Mouse (Mus musculus) limb, embryonic 13.5 days (tissue): ENCODE measurements around the gene Sun1. TPM values are rescaled to one million over a fixed set of nuclear protein-coding genes. Genes with fewer than 3 reads are reported as not detected.

Experiments
- ATAC-seq: fragments of 200-750 bp; cut with Nextera tagmentation; 2 replicates; pipeline ENCODE4 v1.8.0; 2017; ENCODE audit warnings: low read depth, moderate number of reproducible peaks, moderate TSS enrichment; ENCODE audit not compliant: low FRiP score
- H3K27ac ChIP-seq: fragments of 300-500 bp; sonication (generic); 2 replicates; pipeline ENCODE4 v1.5.1; 2015; ENCODE audit warnings: inconsistent platforms, mild to moderate bottlenecking, moderate library complexity
- H3K27me3 ChIP-seq: fragments of 300-500 bp; sonication (generic); 2 replicates; pipeline ENCODE4 v1.6.1; 2015; ENCODE audit warnings: mild to moderate bottlenecking, inconsistent platforms
- H3K36me3 ChIP-seq: fragments of 300-500 bp; sonication (generic); 2 replicates; pipeline ENCODE4 v1.6.1; 2015; ENCODE audit warnings: inconsistent platforms, mild to moderate bottlenecking, moderate library complexity
- H3K4me1 ChIP-seq: fragments of 300-500 bp; sonication (generic); 2 replicates; pipeline ENCODE4 v1.6.1; 2015; ENCODE audit warnings: inconsistent platforms
- H3K4me2 ChIP-seq: fragments of 300-500 bp; sonication (generic); replicated peaks from 2 replicates; pipeline ENCODE4 v1.6.1; 2015; ENCODE audit warnings: inconsistent platforms, mild to moderate bottlenecking, moderate library complexity
- H3K4me3 ChIP-seq: fragments of 300-500 bp; sonication (generic); 2 replicates; pipeline ENCODE4 v1.5.1; 2015; ENCODE audit warnings: moderate library complexity, mild to moderate bottlenecking, inconsistent platforms
- H3K9ac ChIP-seq: fragments of 300-500 bp; sonication (generic); 2 replicates; pipeline ENCODE4 v1.6.1; 2015; ENCODE audit warnings: mild to moderate bottlenecking, inconsistent platforms
- H3K9me3 ChIP-seq: fragments of 300-500 bp; sonication (generic); 2 replicates; pipeline ENCODE4 v1.6.1; 2016; ENCODE audit warnings: inconsistent platforms
- whole genome bisulfite sequencing: fragments of 180-500 bp; shearing (Covaris S2); methylation state at CpG from one replicate; pipeline ENCODE4 v1.1.7; 2015; 5-methylcytosine and 5-hydroxymethylcytosine counted together
- polyA plus RNA-seq: library from polyadenylated mRNA; unstranded; fragments of >200 nt; fragmentation: Nextera tagmentation; extraction: Ambion mirVana; gene quantifications from 2 replicates; pipeline ENCODE4 v1.2.1, GENCODE M21; 2015

Sun1 gene
- polyA plus RNA-seq, 1 experiment from 2014 or later: 51.1 TPM

DNA sequence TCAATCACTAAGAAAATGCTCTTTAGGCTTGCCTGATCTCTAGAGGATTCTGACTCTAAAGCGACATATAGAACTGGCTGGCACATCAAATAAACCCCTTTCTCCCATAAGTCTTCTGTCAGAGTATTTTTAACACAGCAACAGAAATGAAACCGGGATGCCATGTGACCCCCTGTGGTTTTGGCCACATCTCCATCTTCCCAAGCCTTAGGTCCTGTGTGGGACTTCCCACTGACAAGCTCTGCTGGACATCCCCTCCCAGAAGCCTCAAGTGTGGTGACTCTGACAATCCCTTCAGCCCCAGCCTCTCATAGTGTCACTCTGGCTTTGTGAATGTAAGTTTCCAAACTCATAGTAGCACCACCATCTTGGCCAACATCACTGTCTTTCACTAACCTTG lies 93.7 kb downstream of the Sun1 start:
- 75% methylated on average over 2 of the region's 2 CpGs for WGBS
- Histone ChIP-seq H3K4me3 (no peak overlapping the region), H3K9ac (no peak overlapping the region), H3K27me3 (no peaks in the 10 kb centered on the region; the same call in 1 of the 2 replicates), H3K36me3 (no peaks in the 10 kb centered on the region), H3K27ac (no peak overlapping the region), H3K4me2 (no peak overlapping the region), H3K4me1 (no peaks in the 10 kb centered on the region), H3K9me3 (no peaks in the 10 kb centered on the region)
- no peak for ATAC-seq

DNA sequence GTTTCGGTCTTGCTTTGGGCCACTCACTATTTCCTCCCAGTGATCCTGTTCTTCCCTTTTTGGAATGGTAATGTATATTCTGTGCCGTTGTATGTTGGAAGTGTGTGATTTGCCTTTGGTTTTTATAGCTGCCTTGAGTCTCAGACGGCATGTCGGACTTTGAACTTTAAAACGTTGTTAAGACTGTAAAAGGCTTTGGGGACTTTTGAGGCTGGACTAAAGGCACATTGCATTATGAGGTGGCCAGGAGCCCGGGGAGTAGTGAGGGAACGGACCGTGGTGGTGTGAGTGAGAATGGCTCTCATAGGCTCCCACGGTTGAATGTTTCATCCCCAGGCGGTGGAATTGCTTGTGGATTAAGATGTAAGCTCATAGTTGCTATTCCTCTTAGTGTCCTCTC lies 96.7 kb downstream of the Sun1 start:
- Histone ChIP-seq H3K4me3 (no peak overlapping the region), H3K9ac (no peak overlapping the region), H3K27me3 (no peaks in the 10 kb centered on the region; the same call in none of the 2 replicates), H3K36me3 (no peaks in the 10 kb centered on the region), H3K27ac (no peak overlapping the region), H3K9me3 (no peaks in the 10 kb centered on the region), H3K4me2 (no peak overlapping the region), H3K4me1 (no peaks in the 10 kb centered on the region)
- ATAC-seq: no peak
- 66% methylated on average over 10 of the region's 10 CpGs for WGBS

DNA sequence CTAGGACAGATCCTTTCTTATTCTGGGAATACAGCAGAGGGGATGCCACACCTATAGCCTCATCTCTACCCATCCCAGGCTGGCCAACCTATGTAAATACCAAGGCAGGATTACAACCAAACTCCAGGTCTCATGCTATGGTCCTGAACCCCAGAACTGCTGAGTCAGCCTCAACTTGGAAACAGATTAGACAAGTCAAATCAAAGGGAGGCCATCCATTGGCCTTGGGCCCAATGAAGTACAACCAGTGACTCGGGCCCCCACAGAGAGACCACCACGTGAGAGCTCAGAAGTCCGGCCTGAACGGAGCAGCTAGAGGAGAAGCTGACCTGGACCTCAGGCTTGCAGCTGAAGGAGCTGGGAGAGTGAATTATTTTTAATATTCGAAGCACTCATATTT lies 97.3 kb downstream of the Sun1 start:
- 90% methylated on average over 5 of the region's 5 CpGs for WGBS
- ATAC-seq: no peak
- H3K4me2 ChIP-seq: no peak overlapping the region
- H3K27me3 ChIP-seq: no peaks in the 10 kb centered on the region; the same call in none of the 2 replicates
- no peaks in the 10 kb centered on the region for H3K4me1 ChIP-seq
- H3K9ac ChIP-seq: no peak overlapping the region
- no peak overlapping the region for H3K4me3 ChIP-seq
- no peaks in the 10 kb centered on the region for H3K36me3 ChIP-seq
- no peak overlapping the region for H3K27ac ChIP-seq
- H3K9me3 ChIP-seq: no peaks in the 10 kb centered on the region

Other genes with a start within 250 kb of the Sun1 start
- gene Pdgfa, start 203.3 kb upstream of the Sun1 start, polyA plus RNA-seq: 47.4 and 52.1 TPM in 2 replicates
- gene Prkar1b, start 50.6 kb upstream of the Sun1 start, polyA plus RNA-seq: 20.1 and 25.4 TPM in 2 replicates
- 4.4 and 4.7 TPM in 2 replicates for gene Dnaaf5, start 50.4 kb upstream of the Sun1 start, polyA plus RNA-seq
- 155 and 165 TPM in 2 replicates for gene Get4, start 51.7 kb downstream of the Sun1 start, polyA plus RNA-seq
- gene Adap1, start 125.0 kb downstream of the Sun1 start, polyA plus RNA-seq: 0.94 and 1.2 TPM in 2 replicates
- 98.3 and 109 TPM in 2 replicates for gene Cox19, start 150.8 kb downstream of the Sun1 start, polyA plus RNA-seq
- gene Cyp2w1, start 152.0 kb downstream of the Sun1 start, polyA plus RNA-seq: 2.8 and 4.5 TPM in 2 replicates
- 1.4 and 1.9 TPM in 2 replicates for gene Gpr146, start 177.1 kb downstream of the Sun1 start, polyA plus RNA-seq
- gene C130050O18Rik, start 204.6 kb downstream of the Sun1 start, polyA plus RNA-seq: 3.5 and 3.9 TPM in 2 replicates
- gene Gper1, start 222.5 kb downstream of the Sun1 start, polyA plus RNA-seq: 3.5 and 4.6 TPM in 2 replicates